Mouse (Mus musculus): ENCODE data around the gene Mgmt.

GRCm38 (mm10) chr7:137060488-137060887, 166.1 kb downstream of the Mgmt start:
- TF ChIP-seq CTCF (IDR thresholded peaks at IDR 0.05; ENCODE audit: extremely low read depth, insufficient read length, insufficient replicate concordance, low read depth, low read length) (no peak), POLR2A (IDR thresholded peaks at IDR 0.05; ENCODE audit: low read depth, low read length) (no peak)
